Mouse (Mus musculus): ENCODE measurements around the gene Rplp2. TPM values are rescaled to one million over a fixed set of nuclear protein-coding genes. Genes with fewer than 3 reads are reported as not detected.

Rplp2 gene
- polyA plus RNA-seq, 1 experiment from 2014 or later, result 1,214 TPM

DNA sequence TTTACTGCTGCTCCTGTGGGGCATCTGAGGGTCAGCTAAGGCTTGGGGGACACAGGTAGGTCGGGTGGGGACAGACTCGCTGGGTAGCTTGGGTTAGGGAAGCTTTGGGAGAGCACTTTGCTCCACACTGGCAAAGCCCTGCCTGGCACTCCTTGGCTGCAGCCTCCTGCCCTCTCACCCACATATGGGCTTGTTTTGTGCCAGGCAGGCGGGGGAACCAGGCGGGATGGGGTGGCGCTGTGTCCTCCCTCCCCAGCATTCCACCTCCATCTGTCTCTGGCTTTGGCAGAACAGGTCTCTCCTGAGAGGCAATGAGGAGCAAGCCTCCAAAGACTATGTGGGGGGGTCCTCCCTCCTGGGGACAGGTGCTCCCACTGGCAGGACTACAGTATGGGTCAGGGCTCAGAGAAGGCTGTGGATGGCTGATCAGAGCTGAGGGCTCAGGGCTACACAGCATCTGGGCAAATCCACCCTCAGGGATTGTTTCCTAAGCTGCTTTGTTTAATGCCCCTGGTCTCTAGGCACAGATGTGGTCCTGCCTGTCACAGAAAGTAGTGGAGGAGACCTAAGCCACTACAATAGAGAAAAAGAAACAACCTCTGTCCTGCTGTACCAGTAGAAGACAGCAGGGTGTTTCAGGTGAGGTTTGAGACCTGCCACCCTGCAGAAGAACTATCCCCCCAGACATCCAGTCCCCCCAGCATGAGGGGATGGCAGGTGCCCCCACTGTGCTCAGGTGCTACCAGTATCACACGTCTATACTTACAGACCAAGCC is 14.2 kb upstream of the Rplp2 start:
- no peaks in the 10 kb centered on the region for H3K9me3 ChIP-seq
- H3K4me2 ChIP-seq (replicated peaks), result peak overlapping the region; percentile 90; the same call in 1 of the 2 replicates
- no peaks in the 10 kb centered on the region for H3K27me3 ChIP-seq
- H3K4me1 ChIP-seq, result peaks cover 60% of the 10 kb centered on the region
- no peak overlapping the region for H3K27ac ChIP-seq
- H3K4me3 ChIP-seq, result no peak overlapping the region
- WGBS, result 85% methylated on average over 6 of the region's 6 CpGs
- ATAC-seq (ENCODE audit: low FRiP score, low read depth), result no peak
- peaks cover 40% of the 10 kb centered on the region for H3K36me3 ChIP-seq
- H3K9ac ChIP-seq, result peak overlapping the region; percentile 72

DNA sequence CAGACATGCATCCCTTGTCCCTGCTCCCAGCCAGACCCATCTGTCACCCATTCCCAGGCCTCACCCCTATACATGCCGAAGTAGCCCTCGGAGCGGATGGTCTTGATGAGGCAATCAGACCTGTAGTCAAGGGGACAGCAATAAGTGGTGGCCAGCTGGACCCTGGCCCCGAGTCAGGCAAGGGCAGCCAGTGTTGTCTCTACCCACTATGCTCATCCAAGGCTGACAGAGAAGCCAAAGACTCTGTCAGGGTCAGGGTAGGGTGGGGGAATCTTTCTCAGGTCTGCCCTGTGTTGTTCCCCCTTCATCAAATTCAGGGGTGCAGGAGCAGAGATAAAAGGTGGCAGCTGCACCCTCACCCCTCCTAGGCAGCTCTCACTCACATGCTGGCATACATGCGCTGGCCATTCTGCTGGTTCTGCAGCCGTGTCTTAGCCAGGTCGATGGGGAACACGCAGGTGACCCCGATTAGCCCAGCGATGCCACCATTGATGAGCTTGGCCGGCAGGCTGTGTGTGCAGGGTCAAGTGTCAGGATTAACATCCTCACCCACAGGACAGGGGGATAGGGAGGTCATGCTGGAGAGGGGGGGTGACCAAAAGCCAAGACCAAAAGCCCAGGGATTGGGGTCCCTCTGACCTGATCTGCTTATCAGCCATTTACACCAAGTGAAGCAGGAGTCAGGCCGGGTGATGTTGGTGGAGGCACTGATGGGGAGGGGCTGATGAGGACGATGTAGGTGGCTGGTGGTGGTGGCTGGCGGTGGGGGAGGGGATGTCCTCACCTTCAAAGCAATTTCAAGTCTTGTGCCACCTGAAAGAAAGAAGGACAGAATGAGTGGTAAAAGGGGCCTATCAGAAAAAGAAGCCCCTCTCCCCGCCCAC is 13.4 kb upstream of the Rplp2 start:
- H3K27ac ChIP-seq, result no peak overlapping the region
- no peaks in the 10 kb centered on the region for H3K9me3 ChIP-seq
- H3K4me1 ChIP-seq, result peaks cover 55% of the 10 kb centered on the region
- peak overlapping the region; percentile 90 for H3K4me2 ChIP-seq (replicated peaks)
- H3K9ac ChIP-seq, result peak overlapping the region; percentile 72
- 72% methylated on average over 15 of the region's 15 CpGs for WGBS
- no peak for ATAC-seq (ENCODE audit: low FRiP score, low read depth)
- H3K4me3 ChIP-seq, result peak overlapping the region; percentile 55
- peaks cover 49% of the 10 kb centered on the region for H3K36me3 ChIP-seq
- H3K27me3 ChIP-seq, result no peaks in the 10 kb centered on the region

DNA sequence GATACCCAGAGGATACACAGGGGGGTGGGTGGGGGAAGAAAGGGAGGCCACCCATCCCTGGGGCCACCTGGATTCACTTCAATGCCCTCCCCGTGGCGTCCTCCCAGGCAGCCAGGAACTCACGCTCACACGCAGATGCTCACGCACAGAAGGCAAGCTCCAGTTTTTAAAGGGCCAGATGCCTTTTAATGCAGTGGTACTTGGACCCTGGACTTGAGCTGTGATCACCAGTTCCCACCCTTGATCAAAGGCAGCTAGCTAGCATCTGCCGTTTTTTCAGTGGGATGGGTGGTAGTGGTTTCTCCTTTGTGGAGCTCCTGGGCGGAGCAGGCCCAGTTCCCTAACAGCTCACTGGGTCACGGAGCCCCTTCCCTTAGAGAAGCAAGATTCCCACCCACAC is 12.7 kb upstream of the Rplp2 start:
- 11% methylated on average over 8 of the region's 8 CpGs for WGBS
- H3K4me2 ChIP-seq (replicated peaks), result peak overlapping the region; percentile 90
- H3K4me1 ChIP-seq, result peaks cover 48% of the 10 kb centered on the region
- H3K9me3 ChIP-seq, result no peaks in the 10 kb centered on the region
- H3K27me3 ChIP-seq, result no peaks in the 10 kb centered on the region
- no peak for ATAC-seq (ENCODE audit: low FRiP score, low read depth)
- 0 out of 2 replicates have a peak overlapping the region, but pooled peaks have one; percentile 3 for H3K27ac ChIP-seq
- H3K36me3 ChIP-seq, result peaks cover 56% of the 10 kb centered on the region
- peak overlapping the region; percentile 55 for H3K4me3 ChIP-seq
- peak overlapping the region; percentile 72 for H3K9ac ChIP-seq

DNA sequence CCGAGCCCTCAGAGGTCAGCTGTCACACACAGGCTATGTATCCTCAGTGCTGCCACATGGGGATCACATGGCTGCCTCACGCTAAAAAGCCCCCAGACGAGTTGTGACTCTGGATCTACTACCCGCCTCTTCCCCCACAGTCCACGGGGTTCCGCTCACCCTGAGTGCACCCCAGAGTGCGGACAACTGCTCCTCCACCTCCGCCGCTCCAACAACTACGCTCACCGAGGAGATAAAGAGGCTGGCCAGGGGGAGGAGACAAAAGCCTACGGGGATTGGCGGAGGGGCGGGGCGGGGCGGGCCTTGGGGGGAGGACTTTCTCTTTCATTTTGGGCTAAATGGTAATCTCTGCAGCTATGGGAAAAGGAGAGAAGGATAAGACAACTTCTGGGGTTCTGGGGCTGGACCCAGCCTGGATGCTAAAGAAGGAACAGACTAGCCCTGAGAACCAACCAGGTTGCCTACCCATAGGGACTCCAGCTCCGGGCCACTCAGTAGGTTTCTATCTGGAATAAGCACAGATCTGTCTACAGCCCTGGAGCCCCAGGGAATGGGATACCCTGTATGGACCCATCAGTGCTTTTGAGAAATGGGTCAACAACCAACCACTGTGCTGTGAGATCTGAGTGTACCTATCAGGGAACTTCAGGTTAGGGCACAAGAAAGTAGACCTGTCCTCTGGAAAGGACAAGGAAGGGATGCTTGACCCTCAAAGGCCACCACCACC is 11.9 kb upstream of the Rplp2 start:
- H3K9me3 ChIP-seq, result no peaks in the 10 kb centered on the region
- ATAC-seq (ENCODE audit: low FRiP score, low read depth), result no peak
- WGBS, result 6% methylated on average over 17 of the region's 17 CpGs
- H3K27me3 ChIP-seq, result no peaks in the 10 kb centered on the region
- peak overlapping the region; percentile 55 for H3K4me3 ChIP-seq
- H3K36me3 ChIP-seq, result peaks cover 60% of the 10 kb centered on the region
- peak overlapping the region; percentile 90 for H3K4me2 ChIP-seq (replicated peaks)
- peak overlapping the region; percentile 72 for H3K9ac ChIP-seq
- H3K4me1 ChIP-seq, result peaks cover 40% of the 10 kb centered on the region
- 0 out of 2 replicates have a peak overlapping the region, but pooled peaks have one; percentile 3 for H3K27ac ChIP-seq

DNA sequence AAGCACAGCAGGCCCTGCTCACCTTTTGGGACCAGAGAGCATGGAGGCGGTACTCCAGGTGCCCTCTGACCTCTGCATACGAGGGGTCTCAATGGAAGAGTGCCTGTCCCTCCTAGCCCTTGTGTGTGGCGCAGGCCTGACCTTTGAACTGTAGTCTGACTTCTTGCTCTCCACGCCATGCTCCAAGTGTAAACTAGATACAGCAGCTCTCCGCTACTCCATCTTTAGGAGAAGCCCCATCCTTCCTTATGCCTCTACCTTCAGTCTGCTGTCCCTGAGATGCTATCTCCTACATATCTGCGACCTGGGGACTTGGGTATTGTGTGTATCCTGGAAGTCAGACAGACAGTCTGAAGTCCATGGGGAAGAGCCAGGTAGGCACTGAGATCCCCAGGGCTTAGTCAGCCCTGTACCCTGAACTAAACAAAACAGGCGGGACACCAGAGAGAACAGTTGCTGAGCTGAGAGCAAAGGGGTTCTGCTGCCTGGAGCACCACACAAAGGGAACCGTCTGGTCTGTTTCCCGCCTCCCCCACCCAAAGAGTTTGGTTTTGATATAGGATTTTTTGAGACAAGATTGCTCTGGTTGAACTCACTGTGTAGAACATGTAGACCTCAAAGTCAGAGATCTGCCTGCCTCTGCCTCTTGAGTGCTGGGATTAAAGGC is 11.2 kb upstream of the Rplp2 start:
- peak overlapping the region; percentile 90 for H3K4me2 ChIP-seq (replicated peaks)
- peaks cover 43% of the 10 kb centered on the region for H3K4me1 ChIP-seq
- peak overlapping the region; percentile 61 for H3K4me3 ChIP-seq
- H3K9me3 ChIP-seq, result no peaks in the 10 kb centered on the region
- no peak overlapping the region for H3K27ac ChIP-seq
- 81% methylated on average over 9 of the region's 9 CpGs for WGBS
- H3K9ac ChIP-seq, result no peak overlapping the region
- peaks cover 60% of the 10 kb centered on the region for H3K36me3 ChIP-seq
- H3K27me3 ChIP-seq, result no peaks in the 10 kb centered on the region
- ATAC-seq (ENCODE audit: low FRiP score, low read depth), result no peak

DNA sequence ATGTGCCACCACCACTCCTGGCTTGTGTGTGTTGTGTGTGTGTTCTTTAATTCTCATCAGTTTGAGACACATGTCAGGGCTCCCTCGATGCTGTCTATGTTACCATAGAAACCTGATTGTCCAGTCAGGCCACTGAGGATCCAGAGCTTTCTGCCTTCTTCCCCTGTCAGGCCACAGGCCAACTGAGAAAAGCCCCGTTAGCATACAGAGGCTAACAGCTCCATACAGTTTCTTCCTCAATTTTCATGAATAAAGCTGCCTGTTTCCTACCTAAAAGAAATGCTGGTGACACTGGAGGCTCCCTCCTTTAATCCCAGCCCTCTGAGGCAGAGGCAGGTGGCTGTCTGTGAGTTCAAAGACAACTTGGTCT is 10.7 kb upstream of the Rplp2 start:
- ATAC-seq (ENCODE audit: low FRiP score, low read depth), result no peak
- Histone ChIP-seq H3K4me1 (peaks cover 45% of the 10 kb centered on the region), H3K27ac (no peak overlapping the region; the same call in 1 of the 2 replicates), H3K9ac (peak overlapping the region; percentile 85), H3K36me3 (peaks cover 60% of the 10 kb centered on the region), H3K4me2 (replicated peaks) (peak overlapping the region; percentile 90), H3K9me3 (no peaks in the 10 kb centered on the region), H3K4me3 (peak overlapping the region; percentile 61), H3K27me3 (no peaks in the 10 kb centered on the region)
- WGBS, result 76% methylated on average over 2 of the region's 2 CpGs

DNA sequence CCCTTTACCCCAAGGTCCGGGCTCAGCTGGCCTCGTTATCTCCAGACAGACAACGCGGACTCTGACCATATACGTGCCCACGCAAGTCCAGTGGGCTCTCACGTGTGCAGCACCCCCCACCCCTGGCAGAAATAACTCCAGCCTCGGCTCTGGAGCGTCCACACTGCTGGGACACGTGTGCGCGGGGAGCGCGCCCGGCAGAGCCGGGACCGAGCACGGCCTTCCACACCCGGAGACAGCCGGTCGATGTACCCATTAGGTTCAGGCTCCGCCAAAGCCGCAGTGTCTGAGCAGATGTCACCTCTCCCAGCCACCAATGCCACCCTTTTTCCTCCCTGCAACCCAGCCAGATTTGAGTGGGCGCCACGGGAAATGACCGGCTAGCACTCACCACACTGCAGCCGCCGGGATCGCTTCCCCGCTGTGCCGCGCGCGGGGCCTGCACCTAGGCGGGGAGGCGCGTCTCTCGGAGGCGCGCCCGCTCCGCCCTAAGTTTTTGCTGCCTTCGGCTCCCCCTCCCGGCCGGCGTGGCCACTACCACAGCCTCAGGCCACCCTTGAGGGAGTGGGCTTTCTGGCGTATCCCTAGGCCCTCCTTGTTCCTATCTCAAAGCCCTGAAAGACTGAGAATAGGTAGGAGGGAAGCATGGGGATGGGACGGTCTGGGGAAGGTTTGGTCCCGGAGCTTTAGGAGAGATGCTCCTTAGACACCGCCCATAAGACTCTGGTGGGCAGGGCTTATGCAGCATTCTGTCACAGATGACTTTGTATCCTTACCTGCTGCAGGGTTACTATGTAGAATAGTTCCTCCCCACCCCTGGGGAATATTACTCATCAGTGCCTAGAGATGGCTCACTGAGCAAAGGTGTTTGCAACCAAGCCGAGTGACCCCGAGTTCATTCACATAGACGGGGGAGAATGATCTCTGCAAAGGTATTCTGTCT is 9.7 kb upstream of the Rplp2 start, which contains the start of gene Slc25a22:
Gene Slc25a22 (minus strand): TSS at position 715 of the 943 bp plus-strand sequence.
- Histone ChIP-seq H3K4me2 (replicated peaks) (peak within 1 kb of the TSS; percentile 90), H3K4me1 (peaks cover 53% of the 10 kb centered on the region), H3K9me3 (no peaks in the 10 kb centered on the region), H3K27ac (peak within 1 kb of the TSS; percentile 48; the same call in 1 of the 2 replicates), H3K4me3 (peak within 1 kb of the TSS; percentile 61), H3K27me3 (no peaks in the 10 kb centered on the region), H3K36me3 (peaks cover 59% of the 10 kb centered on the region), H3K9ac (peak within 1 kb of the TSS; percentile 85)
- WGBS, result 5% methylated on average over 53 of the region's 53 CpGs
- ATAC-seq (ENCODE audit: low FRiP score, low read depth), result peak; percentile 82

DNA sequence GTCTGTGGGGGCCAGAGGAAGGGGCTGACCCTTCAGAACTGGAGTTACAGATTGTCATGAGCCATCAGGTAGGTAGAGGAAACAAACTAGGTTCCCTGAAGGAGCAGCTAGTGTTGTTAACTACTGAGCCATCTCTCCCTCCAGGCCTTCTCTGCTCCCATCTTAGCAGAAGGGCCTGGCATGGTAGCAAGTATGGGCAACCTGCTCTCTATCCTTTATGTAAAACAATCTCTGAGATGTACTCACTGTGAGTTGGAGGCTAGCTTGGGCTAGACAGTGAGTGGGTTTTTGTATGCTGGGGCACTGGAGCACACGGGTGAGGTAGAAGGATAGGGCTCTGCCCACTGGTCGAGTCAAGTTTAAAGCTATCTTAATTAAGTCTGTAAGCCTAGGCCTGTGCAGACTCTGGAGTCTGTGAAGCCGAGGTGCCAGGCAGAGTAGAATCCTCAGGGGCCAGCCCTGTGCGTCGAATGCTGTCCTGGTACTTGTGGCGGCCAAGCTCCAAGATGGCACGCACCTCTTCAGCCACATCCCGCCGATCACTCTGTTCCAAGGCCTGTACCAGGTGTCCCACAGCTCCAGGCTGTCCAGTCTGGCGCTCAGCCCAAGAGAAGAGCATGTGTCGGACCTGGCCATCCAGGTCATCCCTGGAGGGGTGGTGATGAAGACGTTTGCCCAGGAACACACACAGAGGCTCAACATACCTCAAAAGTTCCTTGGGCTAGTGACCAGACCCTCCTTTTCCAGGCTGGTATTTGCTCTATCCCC is 8.8 kb upstream of the Rplp2 start:
- no peak overlapping the region for H3K4me3 ChIP-seq
- H3K9me3 ChIP-seq, result no peaks in the 10 kb centered on the region
- H3K4me2 ChIP-seq (replicated peaks), result no peak overlapping the region
- 91% methylated on average over 12 of the region's 12 CpGs for WGBS
- H3K9ac ChIP-seq, result peak overlapping the region; percentile 35; the same call in 1 of the 2 replicates
- H3K4me1 ChIP-seq, result peaks cover 60% of the 10 kb centered on the region
- no peak for ATAC-seq (ENCODE audit: low FRiP score, low read depth)
- H3K27me3 ChIP-seq, result no peaks in the 10 kb centered on the region
- no peak overlapping the region for H3K27ac ChIP-seq
- H3K36me3 ChIP-seq, result peaks cover 50% of the 10 kb centered on the region

DNA sequence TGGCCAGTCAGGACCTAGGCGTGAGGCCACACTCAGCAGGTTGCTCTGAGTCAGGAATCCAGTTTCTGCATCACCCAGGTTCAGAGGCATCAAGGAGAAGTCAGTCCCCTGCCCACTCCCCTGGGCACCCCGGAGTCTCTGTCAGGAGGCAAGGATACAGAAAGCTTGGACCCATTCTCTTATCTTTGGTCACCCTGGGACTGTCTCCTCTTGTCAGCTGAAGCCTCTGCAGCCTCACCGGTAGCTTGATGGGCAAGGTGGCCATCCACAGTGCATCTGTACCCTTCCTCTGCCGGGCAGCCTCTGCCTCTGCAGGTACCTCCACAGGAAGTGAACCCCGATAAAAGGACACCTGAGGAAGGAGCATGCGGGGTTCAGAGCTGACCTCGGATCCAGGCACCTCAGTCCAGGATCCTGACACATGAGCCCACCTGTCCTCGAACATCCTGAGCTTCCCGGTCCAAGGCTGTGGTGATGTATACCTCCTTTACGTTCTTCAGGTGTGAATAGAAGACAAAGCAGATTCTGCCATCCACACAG is 8.0 kb upstream of the Rplp2 start:
- Histone ChIP-seq H3K27ac (no peak overlapping the region), H3K9ac (0 out of 2 replicates have a peak overlapping the region, but pooled peaks have one; percentile 35), H3K4me3 (no peak overlapping the region), H3K36me3 (peaks cover 44% of the 10 kb centered on the region), H3K4me1 (peaks cover 57% of the 10 kb centered on the region), H3K27me3 (no peaks in the 10 kb centered on the region), H3K4me2 (replicated peaks) (no peak overlapping the region), H3K9me3 (no peaks in the 10 kb centered on the region)
- no peak for ATAC-seq (ENCODE audit: low FRiP score, low read depth)
- 91% methylated on average over 10 of the region's 10 CpGs for WGBS

DNA sequence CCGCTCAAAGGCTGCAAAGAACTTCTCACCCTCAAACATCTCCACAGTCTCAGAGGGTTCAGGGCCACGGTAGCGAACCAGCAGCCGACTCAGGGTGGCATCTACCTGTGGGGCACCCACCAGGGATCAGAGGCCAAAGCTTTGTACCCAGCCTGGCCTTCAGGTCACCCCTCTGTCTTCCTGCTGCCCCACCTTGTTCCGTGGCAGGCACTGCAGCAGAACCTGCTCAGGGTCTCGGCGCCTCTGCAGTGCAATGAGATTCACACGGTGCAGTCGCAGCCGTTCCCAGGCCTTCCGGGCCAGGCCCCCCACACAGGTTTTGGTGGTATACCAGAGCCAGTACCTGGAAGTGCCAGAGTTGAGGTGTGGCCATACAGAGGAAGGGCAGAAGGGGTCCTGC is 7.4 kb upstream of the Rplp2 start:
- Histone ChIP-seq H3K36me3 (peaks cover 44% of the 10 kb centered on the region), H3K27ac (no peak overlapping the region), H3K27me3 (no peaks in the 10 kb centered on the region), H3K4me2 (replicated peaks) (no peak overlapping the region), H3K4me1 (peaks cover 55% of the 10 kb centered on the region), H3K9me3 (no peaks in the 10 kb centered on the region), H3K4me3 (no peak overlapping the region), H3K9ac (no peak overlapping the region)
- no peak for ATAC-seq (ENCODE audit: low FRiP score, low read depth)
- 95% methylated on average over 11 of the region's 11 CpGs for WGBS
